Mouse (Mus musculus): ENCODE results near the gene Adam19. TPM values are rescaled to one million over a fixed set of nuclear protein-coding genes. Genes with fewer than 3 reads are reported as not detected.

Gene Adam19
- polyA plus RNA-seq, 1 experiment: 11.4 TPM

GRCm38 (mm10) chr11:46102107-46102506 is 46.3 kb downstream of the Adam19 start:
- DNase-seq: peak; percentile 68 to 83
- H3K4me1 ChIP-seq (ENCODE audit: control insufficient read depth, insufficient read depth, low read length): peaks cover 10% of the 10 kb centered on the region; the same call in 1 of the 2 replicates
- no peak overlapping the region for H3K4me3 ChIP-seq (replicated peaks; ENCODE audit: insufficient read depth, low read depth, low read length)
- TF ChIP-seq CTCF (IDR thresholded peaks at IDR 0.05; ENCODE audit: borderline replicate concordance, insufficient read depth, low read depth, low read length) (no peak), POLR2A (IDR thresholded peaks at IDR 0.05; ENCODE audit: borderline replicate concordance, insufficient read depth, low read length) (no peak)
- no peaks in the 10 kb centered on the region for H3K27me3 ChIP-seq (ENCODE audit: control insufficient read depth, insufficient read depth, low read length)
- WGBS: 36% methylated on average over 6 of the region's 6 CpGs
- H3K27ac ChIP-seq (ENCODE audit: insufficient read depth, low read length): no peak overlapping the region

GRCm38 (mm10) chr11:46107046-46107445 is 51.3 kb downstream of the Adam19 start:
- WGBS: 97% methylated on average over 1 of the region's 1 CpGs
- DNase-seq: no peak
- H3K27me3 ChIP-seq (ENCODE audit: control insufficient read depth, insufficient read depth, low read length): no peaks in the 10 kb centered on the region
- no peak for TF ChIP-seq POLR2A (IDR thresholded peaks at IDR 0.05; ENCODE audit: borderline replicate concordance, insufficient read depth, low read length)
- no peak for TF ChIP-seq CTCF (IDR thresholded peaks at IDR 0.05; ENCODE audit: borderline replicate concordance, insufficient read depth, low read depth, low read length)
- H3K4me3 ChIP-seq (replicated peaks; ENCODE audit: insufficient read depth, low read depth, low read length): no peak overlapping the region
- H3K4me1 ChIP-seq (ENCODE audit: control insufficient read depth, insufficient read depth, low read length): peaks cover 15% of the 10 kb centered on the region
- no peak overlapping the region for H3K27ac ChIP-seq (ENCODE audit: insufficient read depth, low read length)

- H3K4me1 ChIP-seq (ENCODE audit: control insufficient read depth, insufficient read depth, low read length): peaks cover 10% of the 10 kb centered on the region
- H3K27me3 ChIP-seq (ENCODE audit: control insufficient read depth, insufficient read depth, low read length): no peaks in the 10 kb centered on the region
- no peak overlapping the region for H3K4me3 ChIP-seq (replicated peaks; ENCODE audit: insufficient read depth, low read depth, low read length)
- H3K27ac ChIP-seq (ENCODE audit: insufficient read depth, low read length): no peak overlapping the region
- TF ChIP-seq CTCF (IDR thresholded peaks at IDR 0.05; ENCODE audit: borderline replicate concordance, insufficient read depth, low read depth, low read length) (no peak), POLR2A (IDR thresholded peaks at IDR 0.05; ENCODE audit: borderline replicate concordance, insufficient read depth, low read length) (no peak)
- no peak for DNase-seq
- WGBS: 71% methylated on average over 5 of the region's 5 CpGs
Observed at GRCm38 (mm10) chr11:46109206-46109605, 53.4 kb downstream of the Adam19 start.

- 38% methylated on average over 8 of the region's 8 CpGs for WGBS
- Histone ChIP-seq H3K4me3 (replicated peaks; ENCODE audit: insufficient read depth, low read depth, low read length) (no peak overlapping the region), H3K27ac (ENCODE audit: insufficient read depth, low read length) (no peak overlapping the region), H3K4me1 (ENCODE audit: control insufficient read depth, insufficient read depth, low read length) (peaks cover 16% of the 10 kb centered on the region), H3K27me3 (ENCODE audit: control insufficient read depth, insufficient read depth, low read length) (no peaks in the 10 kb centered on the region)
- peak; percentile 39 to 65 for DNase-seq
- TF ChIP-seq CTCF (IDR thresholded peaks at IDR 0.05; ENCODE audit: borderline replicate concordance, insufficient read depth, low read depth, low read length) (no peak), POLR2A (IDR thresholded peaks at IDR 0.05; ENCODE audit: borderline replicate concordance, insufficient read depth, low read length) (no peak)
Observed at GRCm38 (mm10) chr11:46110156-46110944, 54.6 kb downstream of the Adam19 start.

GRCm38 (mm10) chr11:46110945-46111287 is 55.1 kb downstream of the Adam19 start:
- 58% methylated on average over 1 of the region's 1 CpGs for WGBS
- peaks cover 16% of the 10 kb centered on the region for H3K4me1 ChIP-seq (ENCODE audit: control insufficient read depth, insufficient read depth, low read length)
- H3K4me3 ChIP-seq (replicated peaks; ENCODE audit: insufficient read depth, low read depth, low read length): no peak overlapping the region
- no peak for TF ChIP-seq CTCF (IDR thresholded peaks at IDR 0.05; ENCODE audit: borderline replicate concordance, insufficient read depth, low read depth, low read length)
- no peak for TF ChIP-seq POLR2A (IDR thresholded peaks at IDR 0.05; ENCODE audit: borderline replicate concordance, insufficient read depth, low read length)
- H3K27ac ChIP-seq (ENCODE audit: insufficient read depth, low read length): no peak overlapping the region
- DNase-seq: no peak
- H3K27me3 ChIP-seq (ENCODE audit: control insufficient read depth, insufficient read depth, low read length): no peaks in the 10 kb centered on the region

- H3K27me3 ChIP-seq (ENCODE audit: control insufficient read depth, insufficient read depth, low read length): no peaks in the 10 kb centered on the region
- 52% methylated on average over 3 of the region's 3 CpGs for WGBS
- no peak overlapping the region for H3K4me3 ChIP-seq (replicated peaks; ENCODE audit: insufficient read depth, low read depth, low read length)
- no peak for DNase-seq
- TF ChIP-seq POLR2A (IDR thresholded peaks at IDR 0.05; ENCODE audit: borderline replicate concordance, insufficient read depth, low read length): no peak
- TF ChIP-seq CTCF (IDR thresholded peaks at IDR 0.05; ENCODE audit: borderline replicate concordance, insufficient read depth, low read depth, low read length): no peak
- H3K4me1 ChIP-seq (ENCODE audit: control insufficient read depth, insufficient read depth, low read length): peaks cover 16% of the 10 kb centered on the region
- no peak overlapping the region for H3K27ac ChIP-seq (ENCODE audit: insufficient read depth, low read length)
Observed at GRCm38 (mm10) chr11:46113211-46113610, 57.4 kb downstream of the Adam19 start.

- no peaks in the 10 kb centered on the region for H3K27me3 ChIP-seq (ENCODE audit: control insufficient read depth, insufficient read depth, low read length)
- DNase-seq: peak; percentile 45 to 75
- no peak for TF ChIP-seq CTCF (IDR thresholded peaks at IDR 0.05; ENCODE audit: borderline replicate concordance, insufficient read depth, low read depth, low read length)
- no peak for TF ChIP-seq POLR2A (IDR thresholded peaks at IDR 0.05; ENCODE audit: borderline replicate concordance, insufficient read depth, low read length)
- H3K27ac ChIP-seq (ENCODE audit: insufficient read depth, low read length): no peak overlapping the region
- no peak overlapping the region for H3K4me3 ChIP-seq (replicated peaks; ENCODE audit: insufficient read depth, low read depth, low read length)
- 38% methylated on average over 7 of the region's 7 CpGs for WGBS
- H3K4me1 ChIP-seq (ENCODE audit: control insufficient read depth, insufficient read depth, low read length): peaks cover 16% of the 10 kb centered on the region
Observed at GRCm38 (mm10) chr11:46114221-46114620, 58.4 kb downstream of the Adam19 start.

- Histone ChIP-seq H3K4me3 (replicated peaks; ENCODE audit: insufficient read depth, low read depth, low read length) (no peak overlapping the region), H3K27ac (ENCODE audit: insufficient read depth, low read length) (no peak overlapping the region), H3K4me1 (ENCODE audit: control insufficient read depth, insufficient read depth, low read length) (peaks cover 16% of the 10 kb centered on the region), H3K27me3 (ENCODE audit: control insufficient read depth, insufficient read depth, low read length) (no peaks in the 10 kb centered on the region)
- DNase-seq: no peak
- TF ChIP-seq POLR2A (IDR thresholded peaks at IDR 0.05; ENCODE audit: borderline replicate concordance, insufficient read depth, low read length) (no peak), CTCF (IDR thresholded peaks at IDR 0.05; ENCODE audit: borderline replicate concordance, insufficient read depth, low read depth, low read length) (no peak)
- 92% methylated on average over 4 of the region's 4 CpGs for WGBS
Observed at GRCm38 (mm10) chr11:46115011-46115410, 59.2 kb downstream of the Adam19 start.
